Mouse (Mus musculus) kidney, adult 2 months (tissue): ENCODE data around the gene Ang6.

Source experiments
- CTCF ChIP-seq: fragments of 200-500 bp; conservative IDR thresholded peaks from 2 replicates; pipeline ENCODE4 v1.5.1; 2011; ENCODE audit warnings: low read depth, mild to moderate bottlenecking, control low read depth, low read length, moderate library complexity, mixed read lengths; ENCODE audit not compliant: insufficient read depth, insufficient read length
- POLR2A ChIP-seq: fragments of 200-500 bp; IDR thresholded peaks from one replicate; pipeline ENCODE4 v1.6.1; 2011; ENCODE audit warnings: low read depth, low read length, control low read depth

- TF ChIP-seq CTCF (no peak), POLR2A (no peak)
These were observed 469 bp downstream of the Ang6 start for GRCm38 (mm10) chr14:44001600-44001999.
